ENCODE assay signal across 21 mouse cellular contexts in the genomic region with DNA sequence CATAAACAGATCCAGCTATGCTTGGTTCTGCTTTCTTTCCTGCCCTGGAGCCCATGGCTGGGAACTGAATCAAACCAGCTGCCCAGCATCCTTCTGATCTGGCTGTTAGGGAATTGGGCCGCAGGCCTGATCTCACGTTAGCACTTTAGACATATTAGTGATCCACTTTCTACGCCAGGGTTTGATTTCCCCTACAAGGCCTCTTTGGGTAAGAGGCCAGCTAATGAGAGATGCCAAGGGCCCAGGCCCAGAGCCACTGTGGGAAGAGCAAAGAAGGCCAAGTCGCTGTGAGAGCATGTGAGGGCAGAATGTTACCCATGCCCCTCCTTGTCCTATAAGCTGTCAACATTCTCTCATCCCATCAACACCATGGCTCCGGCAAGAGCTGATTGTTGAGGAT.
DNase-seq lines count a peak whose midpoint lies in the region; ATAC-seq and TF ChIP-seq lines count a peak whose summit lies in the region.
"Had no signal": no experiment of that assay in that cellular context is flagged by ENCODE, and none has a peak within 500 bp of the region (broad histone marks: within the 10 kb centered on the region; RNA-seq: fewer than 3 reads in every experiment).

No protein-coding gene starts in this region.

- DNase-seq in forebrain, postnatal 0 days: no peak
- DNase-seq in heart, adult 8-10 months (ENCODE audit: low spot score): peak; percentile 5
- DNase-seq in heart, adult 11 months: no peak
- peak; percentile 10 for DNase-seq in lung, postnatal 14 days
- DNase-seq in lung, adult 18-20 months: no peak
- no peak for DNase-seq in Muller cell, postnatal 12 days (ENCODE audit: inconsistent ontology term)
- DNase-seq: adrenal gland, adult 8-10 months; B cell, adult 2 months; kidney, postnatal 36 days; thymus, postnatal 14 days had no signal

- ATAC-seq in forebrain, postnatal 0 days: peak; percentile 20; the same call in 1 of the 2 replicates
- ATAC-seq in forebrain, embryonic 15.5 days (replicated peaks): no peak
- ATAC-seq: intestine, postnatal 0 days had no signal

- H3K36me3 ChIP-seq in forebrain, postnatal 0 days (ENCODE audit: insufficient read depth): no peaks in the 10 kb centered on the region
- no peaks in the 10 kb centered on the region for H3K36me3 ChIP-seq in forebrain, embryonic 15.5 days
- H3K36me3 ChIP-seq: embryonic facial prominence, embryonic 12.5 days; G1E; heart, embryonic 15.5 days; hindbrain, embryonic 12.5 days; kidney, embryonic 15.5 days; limb, embryonic 15.5 days; liver, embryonic 15.5 days had no signal

- H3K4me1 ChIP-seq in forebrain, postnatal 0 days (ENCODE audit: insufficient read depth): no peaks in the 10 kb centered on the region
- H3K4me1 ChIP-seq in forebrain, embryonic 15.5 days: no peaks in the 10 kb centered on the region
- H3K4me1 ChIP-seq: embryonic facial prominence, embryonic 12.5 days; heart, embryonic 15.5 days; hindbrain, embryonic 12.5 days; kidney, embryonic 15.5 days; limb, embryonic 15.5 days; liver, embryonic 15.5 days had no signal

- no peak overlapping the region for H3K4me2 ChIP-seq in forebrain, postnatal 0 days (ENCODE audit: low read depth)
- no peak overlapping the region for H3K4me2 ChIP-seq in forebrain, embryonic 15.5 days (replicated peaks)
- H3K4me2 ChIP-seq: embryonic facial prominence, embryonic 12.5 days; heart, embryonic 15.5 days; hindbrain, embryonic 12.5 days; kidney, embryonic 15.5 days; limb, embryonic 15.5 days; liver, embryonic 15.5 days; midbrain, embryonic 11.5 days had no signal

- H3K27me3 ChIP-seq in forebrain, postnatal 0 days (ENCODE audit: insufficient read depth, low read length): no peaks in the 10 kb centered on the region
- H3K27me3 ChIP-seq in forebrain, embryonic 15.5 days: no peaks in the 10 kb centered on the region
- H3K27me3 ChIP-seq: embryonic facial prominence, embryonic 12.5 days; heart, embryonic 15.5 days; hindbrain, embryonic 12.5 days; kidney, embryonic 15.5 days; limb, embryonic 15.5 days; liver, embryonic 15.5 days had no signal

- WGBS in forebrain, postnatal 0 days: 80% methylated on average over 5 of the region's 5 CpGs
- WGBS in forebrain, embryonic 15.5 days: 88% methylated on average over 5 of the region's 5 CpGs

- H3K9ac ChIP-seq in forebrain, postnatal 0 days: no peak overlapping the region
- no peak overlapping the region for H3K9ac ChIP-seq in forebrain, embryonic 15.5 days (replicated peaks)
- H3K9ac ChIP-seq: embryonic facial prominence, embryonic 12.5 days; heart, embryonic 15.5 days; hindbrain, embryonic 12.5 days; kidney, embryonic 15.5 days; limb, embryonic 15.5 days; liver, embryonic 15.5 days had no signal

- H3K4me3 ChIP-seq in forebrain, postnatal 0 days (ENCODE audit: low read depth, low read length): no peak overlapping the region
- H3K4me3 ChIP-seq in forebrain, embryonic 15.5 days: no peak overlapping the region
- H3K4me3 ChIP-seq: embryonic facial prominence, embryonic 12.5 days; heart, embryonic 15.5 days; hindbrain, embryonic 12.5 days; kidney, embryonic 15.5 days; left cerebral cortex, adult 2 months; limb, embryonic 15.5 days; liver, embryonic 15.5 days had no signal

- no peaks in the 10 kb centered on the region for H3K9me3 ChIP-seq in forebrain, postnatal 0 days (ENCODE audit: low read length)
- H3K9me3 ChIP-seq in forebrain, embryonic 15.5 days: no peaks in the 10 kb centered on the region
- H3K9me3 ChIP-seq: embryonic facial prominence, embryonic 12.5 days; G1E; heart, embryonic 15.5 days; hindbrain, embryonic 12.5 days; kidney, embryonic 15.5 days; limb, embryonic 15.5 days; liver, embryonic 15.5 days had no signal

- TF ChIP-seq CTCF in forebrain, postnatal 0 days (IDR thresholded peaks at IDR 0.05; ENCODE audit: low read depth): no peak

- no peak overlapping the region for H3K27ac ChIP-seq in forebrain, postnatal 0 days (ENCODE audit: low read depth, low read length)
- no peak overlapping the region for H3K27ac ChIP-seq in forebrain, embryonic 15.5 days (replicated peaks)
- H3K27ac ChIP-seq: embryonic facial prominence, embryonic 12.5 days; heart, embryonic 15.5 days; hindbrain, embryonic 12.5 days; kidney, embryonic 15.5 days; left cerebral cortex, adult 2 months; limb, embryonic 15.5 days; liver, embryonic 15.5 days had no signal

Comparison
In these comparisons a context has a peak if more than half of its experiments do, and no peak if none do; other contexts are left out.
1. DNase-seq: peak in heart, adult 8-10 months (single experiment) and lung, postnatal 14 days (single experiment); none in forebrain, postnatal 0 days (single experiment), heart, adult 11 months (single experiment), lung, adult 18-20 months (0 of 2) and Muller cell, postnatal 12 days (single experiment).